Mouse (Mus musculus) stomach, postnatal 0 days (tissue): ENCODE results near the gene Traf1.

Experiments
- CTCF ChIP-seq: IDR thresholded peaks from 2 replicates; pipeline ENCODE4 v1.5.1; 2016; ENCODE audit warnings: antibody characterized with exemption, low read depth, mild to moderate bottlenecking, moderate library complexity
- EP300 ChIP-seq: optimal IDR thresholded peaks from 2 replicates; pipeline ENCODE3; 2016; ENCODE audit warnings: antibody characterized with exemption

DNA sequence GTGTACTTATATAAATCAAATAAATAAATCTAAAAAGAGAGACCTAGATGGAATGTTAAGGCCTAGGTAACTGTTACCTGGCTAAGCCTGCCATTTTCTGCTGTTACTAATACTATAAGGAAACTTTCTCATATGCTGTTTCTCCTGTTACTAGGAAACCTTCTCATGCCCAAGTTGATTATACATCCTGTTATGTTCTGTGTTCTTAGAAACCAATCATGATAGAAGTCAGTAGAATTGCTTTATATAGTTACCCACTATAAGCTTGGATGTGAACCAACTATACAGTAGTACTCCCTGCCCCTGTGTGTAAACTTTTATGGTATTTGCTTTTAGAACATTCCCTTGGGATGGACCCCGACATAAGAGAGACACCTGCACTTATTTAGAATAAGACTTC, 26.0 kb upstream of the Traf1 start:
- no peak for TF ChIP-seq CTCF
- TF ChIP-seq EP300: no peak
